Mouse (Mus musculus): ENCODE measurements around the gene Thap7. TPM values are rescaled to one million over a fixed set of nuclear protein-coding genes. Genes with fewer than 3 reads are reported as not detected.

Thap7 gene
- polyA plus RNA-seq (2014; fragmentation: Illumina TruSeq; extraction: RNeasy Lipid Tissue Mini Kit (QIAGEN cat#74804); ENCODE audit: low read depth, low replicate concordance): 1.3 TPM

GRCm38 (mm10) chr16:17530640-17531288 lies at the start of gene Thap7:
TSS of gene Thap7 (minus strand) at chr16:17531136.

GRCm38 (mm10) chr16:17561751-17562208 lies 30.8 kb upstream of the Thap7 start, which contains the start of gene P2rx6:
TSS of gene P2rx6 (plus strand) at chr16:17561885.

GRCm38 (mm10) chr16:17561128-17561750 lies 30.3 kb upstream of the Thap7 start, which contains the start of gene Lrrc74b:
TSS of gene Lrrc74b (minus strand) at chr16:17561247.

GRCm38 (mm10) chr16:17508546-17509239 lies 22.2 kb downstream of the Thap7 start, which contains the start of gene Lztr1:
TSS of gene Lztr1 (plus strand) at chr16:17508688.

GRCm38 (mm10) chr16:17489469-17490111 lies 41.3 kb downstream of the Thap7 start, which contains the start of gene Aifm3:
TSS of gene Aifm3 (plus strand) at chr16:17489611.

Other genes with a start within 250 kb of the Thap7 start
- not detected for gene Serpind1, start 199.8 kb downstream of the Thap7 start, polyA plus RNA-seq (2014; fragmentation: Illumina TruSeq; extraction: RNeasy Lipid Tissue Mini Kit (QIAGEN cat#74804); ENCODE audit: low read depth, low replicate concordance)
- gene Snap29, start 125.2 kb downstream of the Thap7 start, polyA plus RNA-seq (2014; fragmentation: Illumina TruSeq; extraction: RNeasy Lipid Tissue Mini Kit (QIAGEN cat#74804); ENCODE audit: low read depth, low replicate concordance): 81.2 TPM
- 17.7 TPM for gene Pi4ka, start 124.8 kb downstream of the Thap7 start, polyA plus RNA-seq (2014; fragmentation: Illumina TruSeq; extraction: RNeasy Lipid Tissue Mini Kit (QIAGEN cat#74804); ENCODE audit: low read depth, low replicate concordance)
- 28.2 TPM for gene Crkl, start 79.1 kb downstream of the Thap7 start, polyA plus RNA-seq (2014; fragmentation: Illumina TruSeq; extraction: RNeasy Lipid Tissue Mini Kit (QIAGEN cat#74804); ENCODE audit: low read depth, low replicate concordance)
- gene Aifm3, start 41.5 kb downstream of the Thap7 start, polyA plus RNA-seq (2014; fragmentation: Illumina TruSeq; extraction: RNeasy Lipid Tissue Mini Kit (QIAGEN cat#74804); ENCODE audit: low read depth, low replicate concordance): 0.38 TPM
- gene Lztr1, start 22.4 kb downstream of the Thap7 start, polyA plus RNA-seq (2014; fragmentation: Illumina TruSeq; extraction: RNeasy Lipid Tissue Mini Kit (QIAGEN cat#74804); ENCODE audit: low read depth, low replicate concordance): 17.8 TPM
- gene Lrrc74b, start 30.1 kb upstream of the Thap7 start, polyA plus RNA-seq (2014; fragmentation: Illumina TruSeq; extraction: RNeasy Lipid Tissue Mini Kit (QIAGEN cat#74804); ENCODE audit: low read depth, low replicate concordance): 0.32 TPM
- gene P2rx6, start 30.7 kb upstream of the Thap7 start, polyA plus RNA-seq (2014; fragmentation: Illumina TruSeq; extraction: RNeasy Lipid Tissue Mini Kit (QIAGEN cat#74804); ENCODE audit: low read depth, low replicate concordance): 0.28 TPM
- 0.32 TPM for gene Slc7a4, start 52.1 kb upstream of the Thap7 start, polyA plus RNA-seq (2014; fragmentation: Illumina TruSeq; extraction: RNeasy Lipid Tissue Mini Kit (QIAGEN cat#74804); ENCODE audit: low read depth, low replicate concordance)
- gene Smpd4, start 88.2 kb upstream of the Thap7 start, polyA plus RNA-seq (2014; fragmentation: Illumina TruSeq; extraction: RNeasy Lipid Tissue Mini Kit (QIAGEN cat#74804); ENCODE audit: low read depth, low replicate concordance): 15.8 TPM
- gene Ccdc74a, start 115.3 kb upstream of the Thap7 start, polyA plus RNA-seq (2014; fragmentation: Illumina TruSeq; extraction: RNeasy Lipid Tissue Mini Kit (QIAGEN cat#74804); ENCODE audit: low read depth, low replicate concordance): 0.85 TPM
- gene Med15, start 201.8 kb upstream of the Thap7 start, polyA plus RNA-seq (2014; fragmentation: Illumina TruSeq; extraction: RNeasy Lipid Tissue Mini Kit (QIAGEN cat#74804); ENCODE audit: low read depth, low replicate concordance): 13.7 TPM
- gene Klhl22, start 228.5 kb upstream of the Thap7 start, polyA plus RNA-seq (2014; fragmentation: Illumina TruSeq; extraction: RNeasy Lipid Tissue Mini Kit (QIAGEN cat#74804); ENCODE audit: low read depth, low replicate concordance): 10.7 TPM